Mouse (Mus musculus) forebrain, embryonic 11.5 days (tissue): ENCODE measurements around the gene Rasip1. TPM values are rescaled to one million over a fixed set of nuclear protein-coding genes. Genes with fewer than 3 reads are reported as not detected.
A peak's percentile ranks its signal among the peaks of the same experiment; 100 is the strongest.
"Not testable (repeated sequence)": the region's sequence is repeated elsewhere in the genome, so short reads cannot be mapped to it uniquely, and the experiment has no call there.

ENCODE experiments used
- ATAC-seq: fragments of 200-750 bp; cut with Nextera tagmentation; replicated peaks from 2 replicates; pipeline ENCODE4 v1.8.0; 2017; ENCODE audit warnings: moderate TSS enrichment; ENCODE audit not compliant: low FRiP score
- DNase-seq: peaks from one replicate; pipeline ENCODE4 v3.0.0-alpha.2; 2017; ENCODE audit warnings: low spot score
- H3K27ac ChIP-seq: fragments of 300-500 bp; sonication (generic); 2 replicates; pipeline ENCODE4 v1.5.1; 2014; ENCODE audit warnings: low read depth, low read length
- H3K27me3 ChIP-seq: fragments of 300-500 bp; sonication (generic); 2 replicates; pipeline ENCODE4 v1.6.1; 2014; ENCODE audit warnings: mild to moderate bottlenecking, low read length, mixed read lengths; ENCODE audit not compliant: control insufficient read depth, insufficient read depth
- H3K36me3 ChIP-seq: fragments of 300-500 bp; sonication (generic); 2 replicates; pipeline ENCODE4 v1.6.1; 2014; ENCODE audit warnings: mild to moderate bottlenecking, low read length, moderate library complexity, mixed read lengths; ENCODE audit not compliant: control insufficient read depth, insufficient read depth
- H3K4me1 ChIP-seq: fragments of 300-500 bp; sonication (generic); replicated peaks from 2 replicates; pipeline ENCODE4 v1.6.1; 2014; ENCODE audit warnings: low read length, mixed read lengths; ENCODE audit not compliant: control insufficient read depth, insufficient read depth
- H3K4me2 ChIP-seq: fragments of 300-500 bp; sonication (generic); 2 replicates; pipeline ENCODE4 v1.6.1; 2014; ENCODE audit warnings: low read depth, mild to moderate bottlenecking, low read length, moderate library complexity, mixed read lengths; ENCODE audit not compliant: severe bottlenecking
- H3K4me3 ChIP-seq: fragments of 300-500 bp; sonication (generic); 2 replicates; pipeline ENCODE4 v1.5.1; 2014; ENCODE audit warnings: low read depth, low read length
- H3K9ac ChIP-seq: fragments of 300-500 bp; sonication (generic); 2 replicates; pipeline ENCODE4 v1.6.1; 2014; ENCODE audit warnings: low read length
- H3K9me3 ChIP-seq: fragments of 300-500 bp; sonication (generic); 2 replicates; pipeline ENCODE4 v1.6.1; 2016; ENCODE audit warnings: low read length, mixed read lengths; ENCODE audit not compliant: control insufficient read depth
- WGBS: fragments of 180-500 bp; shearing (Covaris S2); extraction: QIAGEN DNeasy Blood & Tissue Kit; methylation state at CpG from one replicate; pipeline ENCODE4 v1.1.7; 2014; 5-methylcytosine and 5-hydroxymethylcytosine counted together
- polyA plus RNA-seq: library from polyadenylated mRNA; unstranded; fragments of >200 nt; fragmentation: Nextera tagmentation; extraction: Ambion mirVana; gene quantifications from 2 replicates; pipeline ENCODE4 v1.2.1, GENCODE M21; 2014

The Rasip1 gene
- polyA plus RNA-seq, 1 experiment from 2014 or later = 6.5 TPM

DNA sequence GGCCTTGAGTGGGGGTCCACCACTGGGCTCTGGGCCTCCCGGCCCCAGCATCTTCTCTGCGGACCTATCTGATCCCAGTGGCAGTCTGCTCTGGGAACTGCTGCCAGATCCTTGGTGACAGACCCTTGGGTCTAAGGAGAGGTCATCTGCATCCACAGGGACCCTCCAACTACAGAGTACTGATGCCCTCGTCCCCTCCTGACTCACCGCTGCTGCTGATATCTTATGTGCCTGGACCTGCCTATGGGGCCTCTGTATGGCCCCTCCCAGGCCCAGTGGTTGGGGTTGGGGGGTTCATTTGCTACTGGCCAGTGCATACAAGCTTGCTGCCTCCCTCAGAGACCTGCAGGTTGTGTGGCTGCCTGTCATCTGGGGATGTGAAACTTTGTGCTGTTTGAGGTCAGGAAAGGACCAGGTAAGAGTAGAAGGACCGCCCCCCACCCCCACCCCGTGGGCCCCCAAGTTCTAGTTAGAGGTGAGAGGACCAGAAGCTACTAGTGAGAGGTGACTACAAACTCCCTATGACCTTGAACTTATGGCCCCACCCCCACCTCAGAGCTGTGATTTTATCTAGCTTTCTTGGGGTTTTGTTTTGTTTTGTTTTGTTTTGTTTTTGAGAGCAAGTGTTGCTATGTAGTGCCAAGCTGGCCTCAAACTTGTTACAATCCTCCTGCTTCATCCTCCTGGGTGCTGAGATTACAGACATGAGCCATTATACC, 17.7 kb downstream of the Rasip1 start:
- Histone ChIP-seq H3K9me3 (no peaks in the 10 kb centered on the region), H3K27ac (no peak overlapping the region), H3K4me3 (peak overlapping the region; percentile 44; the same call in 1 of the 2 replicates), H3K4me2 (peak overlapping the region; percentile 90; the same call in 1 of the 2 replicates), H3K4me1 (peaks cover 13% of the 10 kb centered on the region), H3K9ac (peak overlapping the region; percentile 57; the same call in 1 of the 2 replicates), H3K27me3 (no peaks in the 10 kb centered on the region), H3K36me3 (no peaks in the 10 kb centered on the region)
- DNase-seq (no peak), ATAC-seq (no peak)
- WGBS = 63% methylated on average over 6 of the region's 6 CpGs

DNA sequence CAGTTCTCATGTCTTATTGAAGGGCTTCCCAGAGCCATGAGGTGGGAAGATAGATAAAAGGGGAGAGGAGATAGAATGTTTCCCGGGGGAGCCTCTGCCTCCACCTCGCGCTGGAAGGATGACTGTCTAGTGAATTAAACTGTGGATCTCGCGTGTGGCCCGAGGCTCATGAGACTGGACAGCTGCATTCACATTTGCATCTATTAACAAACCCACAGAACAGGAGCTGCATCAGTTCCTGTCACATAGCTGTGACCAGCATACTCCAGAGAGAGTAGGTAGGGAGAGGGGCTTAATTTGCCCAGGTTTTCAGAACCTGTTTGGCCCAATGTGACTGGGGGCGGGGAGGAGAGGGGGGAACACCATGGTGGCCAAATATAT, 18.3 kb downstream of the Rasip1 start:
- no peak overlapping the region for H3K4me3 ChIP-seq
- H3K9me3 ChIP-seq = no peaks in the 10 kb centered on the region
- DNase-seq (no peak), ATAC-seq (no peak)
- no peak overlapping the region for H3K9ac ChIP-seq
- H3K27ac ChIP-seq = no peak overlapping the region
- peaks cover 13% of the 10 kb centered on the region for H3K4me1 ChIP-seq
- WGBS = 81% methylated on average over 7 of the region's 7 CpGs
- no peaks in the 10 kb centered on the region for H3K27me3 ChIP-seq
- H3K36me3 ChIP-seq = no peaks in the 10 kb centered on the region
- H3K4me2 ChIP-seq = no peak overlapping the region

DNA sequence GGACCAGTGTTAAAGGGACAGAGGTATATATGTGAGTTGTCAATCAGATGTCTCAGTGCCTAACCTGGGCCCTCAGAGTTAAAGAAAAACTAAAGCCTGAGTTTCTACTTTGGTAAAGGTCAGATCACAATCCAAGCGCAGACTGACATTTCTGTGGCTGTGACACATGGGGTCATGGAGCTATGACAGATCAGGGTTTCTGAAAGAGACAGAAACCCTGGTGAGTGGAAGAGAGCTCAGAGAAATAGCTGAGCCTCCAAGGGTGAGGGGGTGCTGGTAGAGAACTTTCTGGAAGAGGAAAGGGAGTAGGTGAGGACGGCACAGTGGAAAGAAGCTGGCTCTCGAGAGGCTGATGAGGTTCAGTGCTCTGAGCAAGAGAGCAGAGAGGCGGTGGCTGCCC, 19.4 kb downstream of the Rasip1 start:
- H3K9ac ChIP-seq = no peak overlapping the region
- H3K9me3 ChIP-seq = no peaks in the 10 kb centered on the region
- H3K27ac ChIP-seq = no peak overlapping the region
- H3K4me3 ChIP-seq = no peak overlapping the region
- ATAC-seq = no peak
- WGBS = 79% methylated on average over 4 of the region's 4 CpGs
- no peaks in the 10 kb centered on the region for H3K27me3 ChIP-seq
- peaks cover 13% of the 10 kb centered on the region for H3K4me1 ChIP-seq
- DNase-seq = no peak
- no peak overlapping the region for H3K4me2 ChIP-seq
- H3K36me3 ChIP-seq = no peaks in the 10 kb centered on the region

DNA sequence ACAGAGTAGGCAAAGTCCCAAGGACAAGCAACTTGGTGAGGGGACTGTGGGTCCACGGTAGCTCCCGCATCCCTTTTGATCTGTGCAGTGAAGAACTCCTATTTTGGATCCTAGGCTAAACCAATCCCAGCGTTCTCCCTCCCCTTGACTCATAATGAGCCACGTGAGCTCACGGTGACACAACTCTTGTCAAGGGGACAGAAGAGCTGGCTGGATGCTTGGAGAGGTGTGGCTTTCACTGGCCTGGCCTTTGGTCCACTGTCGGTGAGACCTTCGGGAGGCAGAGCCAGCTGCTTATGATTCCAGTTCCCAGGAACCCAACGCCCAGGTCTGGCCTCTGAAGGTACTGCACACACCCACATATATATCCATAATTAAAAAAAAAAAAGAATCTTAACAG, 22.1 kb downstream of the Rasip1 start:
- DNase-seq (no peak), ATAC-seq (no peak)
- WGBS = 77% methylated on average over 8 of the region's 8 CpGs
- H3K27me3 ChIP-seq = no peaks in the 10 kb centered on the region
- H3K27ac ChIP-seq = no peak overlapping the region
- H3K9ac ChIP-seq = no peak overlapping the region
- no peak overlapping the region for H3K4me2 ChIP-seq
- no peak overlapping the region for H3K4me3 ChIP-seq
- peaks cover 5% of the 10 kb centered on the region for H3K4me1 ChIP-seq
- H3K9me3 ChIP-seq = no peaks in the 10 kb centered on the region
- H3K36me3 ChIP-seq = no peaks in the 10 kb centered on the region

DNA sequence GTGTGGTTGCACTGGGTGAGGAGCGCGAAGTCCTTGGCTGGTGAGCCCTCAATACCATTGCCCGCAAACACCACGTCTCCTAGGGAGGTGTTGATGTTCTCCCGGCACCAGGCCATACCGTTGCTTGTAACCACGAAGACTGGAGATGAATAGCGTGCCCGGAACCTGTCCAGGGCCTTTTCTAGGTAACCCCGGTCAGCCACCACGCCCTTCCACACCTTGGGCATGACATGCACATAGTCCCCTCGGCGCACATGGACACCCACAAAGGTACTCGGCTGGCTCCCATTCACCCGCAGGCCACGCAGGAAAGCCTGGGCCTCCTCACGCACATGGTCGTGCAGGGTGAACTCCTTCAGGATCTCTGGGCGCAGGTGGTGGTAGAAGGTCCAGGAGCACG, 23.2 kb downstream of the Rasip1 start:
- not testable (repeated sequence) for DNase-seq, H3K36me3 ChIP-seq, H3K9me3 ChIP-seq, H3K27ac ChIP-seq, H3K4me3 ChIP-seq, H3K4me1 ChIP-seq, H3K9ac ChIP-seq, H3K27me3 ChIP-seq, ATAC-seq, H3K4me2 ChIP-seq
- 90% methylated on average over 18 of the region's 20 CpGs for WGBS

DNA sequence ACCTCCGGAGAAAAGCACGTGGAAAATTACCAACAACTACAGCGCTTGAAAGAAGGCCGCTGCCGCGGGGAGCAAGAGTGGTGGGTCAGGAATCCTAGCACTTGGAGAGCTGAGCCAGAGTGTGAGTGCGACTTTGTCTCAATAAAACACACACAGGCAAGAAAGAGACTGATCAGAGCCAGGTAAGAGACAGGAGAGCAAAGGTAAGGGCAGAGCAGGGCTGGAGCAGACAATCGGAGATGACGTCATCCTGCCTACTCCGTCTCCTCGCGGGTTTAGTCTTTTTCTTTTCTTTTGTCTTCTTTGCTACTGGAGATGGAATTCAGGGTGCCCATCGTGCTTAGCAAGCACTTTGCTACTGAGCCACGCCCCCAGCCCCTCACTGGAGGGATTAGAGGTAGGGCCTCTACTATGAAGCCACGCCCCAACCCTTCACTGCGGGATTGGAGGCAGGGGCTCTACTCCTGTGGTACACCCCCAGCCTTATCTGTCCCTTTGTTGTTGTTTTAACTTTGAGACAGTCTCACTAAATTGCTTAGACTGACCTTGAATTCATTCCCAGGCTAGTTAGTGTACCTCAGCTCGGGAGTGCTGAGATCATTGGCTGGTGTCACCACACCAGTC, 27.2 kb downstream of the Rasip1 start:
- Histone ChIP-seq H3K4me2 (peak overlapping the region; percentile 24; the same call in 1 of the 2 replicates), H3K27me3 (no peaks in the 10 kb centered on the region), H3K9ac (peak overlapping the region; percentile 43; the same call in 1 of the 2 replicates), H3K4me3 (no peak overlapping the region), H3K27ac (no peak overlapping the region), H3K4me1 (no peaks in the 10 kb centered on the region; the same call in 1 of the 2 replicates), H3K36me3 (no peaks in the 10 kb centered on the region), H3K9me3 (no peaks in the 10 kb centered on the region)
- DNase-seq (no peak), ATAC-seq (no peak)
- 26% methylated on average over 17 of the region's 17 CpGs for WGBS

DNA sequence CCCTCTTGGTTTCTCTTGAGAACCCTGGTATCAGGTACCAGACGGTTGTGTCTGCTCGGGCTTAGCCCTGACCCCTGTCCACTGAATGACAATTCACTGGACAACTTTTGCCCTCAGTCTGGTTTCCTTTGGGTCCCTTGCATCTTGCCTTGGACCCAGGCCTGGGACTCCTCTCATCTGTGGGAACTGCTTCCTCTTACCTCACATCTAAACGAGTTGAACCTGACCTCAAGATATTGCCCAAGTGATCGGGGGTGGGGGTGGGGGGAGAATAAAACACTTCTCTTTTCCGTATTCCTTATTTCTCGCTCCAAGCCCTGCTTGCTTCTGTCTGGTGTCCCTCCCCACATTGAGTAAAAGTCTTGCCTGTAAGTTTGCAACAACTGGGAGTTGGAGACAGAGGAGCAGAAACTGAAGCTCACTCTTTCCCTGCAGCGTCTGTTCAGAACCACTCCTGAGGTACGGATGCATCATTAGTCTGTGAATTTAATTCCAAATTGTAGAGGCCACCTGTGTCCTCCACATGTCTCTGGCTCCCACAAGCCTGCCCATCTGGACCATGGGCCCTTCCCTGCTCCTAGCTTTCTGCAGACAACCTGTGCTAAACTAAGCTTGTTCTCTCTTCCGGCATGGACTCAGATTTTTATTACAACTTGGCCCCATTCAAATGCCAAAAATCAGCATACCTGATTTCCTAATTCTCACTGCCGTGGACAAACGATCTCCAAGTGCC, 33.6 kb downstream of the Rasip1 start:
- Histone ChIP-seq H3K9ac (no peak overlapping the region), H3K27me3 (no peaks in the 10 kb centered on the region), H3K4me2 (no peak overlapping the region), H3K4me1 (no peaks in the 10 kb centered on the region), H3K9me3 (no peaks in the 10 kb centered on the region), H3K27ac (no peak overlapping the region), H3K4me3 (no peak overlapping the region), H3K36me3 (no peaks in the 10 kb centered on the region)
- no peak for ATAC-seq
- DNase-seq = no peak
- WGBS = 86% methylated on average over 11 of the region's 11 CpGs

DNA sequence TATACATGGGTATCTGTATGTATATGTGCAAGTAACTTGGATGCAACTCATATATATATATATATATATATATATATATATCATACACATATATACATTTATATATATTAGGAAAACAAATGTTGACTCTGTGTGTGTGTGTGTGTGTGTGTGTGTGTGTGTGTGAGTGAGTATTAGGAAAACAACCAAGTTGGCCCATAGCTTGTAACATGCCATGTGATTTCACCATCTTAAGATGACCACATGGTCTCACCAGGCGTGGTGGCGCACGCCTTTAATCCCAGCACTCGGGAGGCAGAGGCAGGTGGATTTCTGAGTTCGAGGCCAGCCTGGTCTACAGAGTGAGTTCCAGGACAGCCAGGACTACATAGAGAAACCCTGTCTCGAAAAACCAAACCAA, 34.4 kb downstream of the Rasip1 start:
- H3K36me3 ChIP-seq, H3K27ac ChIP-seq, DNase-seq, H3K27me3 ChIP-seq, H3K4me1 ChIP-seq, H3K4me3 ChIP-seq, ATAC-seq, H3K4me2 ChIP-seq, H3K9me3 ChIP-seq, H3K9ac ChIP-seq: not testable (repeated sequence)
- WGBS = 90% methylated on average over 6 of the region's 6 CpGs
